Mouse (Mus musculus): ENCODE results near the gene Slc4a8. TPM values are rescaled to one million over a fixed set of nuclear protein-coding genes. Genes with fewer than 3 reads are reported as not detected.
A peak's percentile ranks its signal among the peaks of the same experiment; 100 is the strongest.

Slc4a8 gene
- total RNA-seq, 2 experiments from 2014 or later, result 4.4 to 6.9 TPM

DNA sequence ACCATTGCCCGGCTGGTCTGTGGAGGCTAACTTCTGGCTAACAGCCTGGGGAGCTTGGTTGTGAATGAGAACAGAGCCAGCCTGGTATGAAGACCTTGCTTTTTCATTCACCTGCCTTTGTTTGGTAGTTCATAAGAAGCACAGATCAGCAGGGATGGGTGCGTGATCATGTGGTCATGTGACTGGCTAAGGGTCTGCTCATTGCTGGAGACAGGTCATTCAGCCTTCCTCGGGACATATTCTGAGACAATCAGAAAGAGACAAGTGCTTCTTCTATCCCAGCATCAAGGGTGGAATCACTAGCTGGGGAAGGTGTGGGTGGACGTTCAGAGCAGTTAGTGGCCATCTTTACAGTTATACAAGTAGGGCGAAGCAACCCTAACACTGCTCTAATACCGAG, 22.1 kb upstream of the Slc4a8 start:
- intact Hi-C loops (cut with DNase I), result no loop called here
- no peak for DNase-seq

DNA sequence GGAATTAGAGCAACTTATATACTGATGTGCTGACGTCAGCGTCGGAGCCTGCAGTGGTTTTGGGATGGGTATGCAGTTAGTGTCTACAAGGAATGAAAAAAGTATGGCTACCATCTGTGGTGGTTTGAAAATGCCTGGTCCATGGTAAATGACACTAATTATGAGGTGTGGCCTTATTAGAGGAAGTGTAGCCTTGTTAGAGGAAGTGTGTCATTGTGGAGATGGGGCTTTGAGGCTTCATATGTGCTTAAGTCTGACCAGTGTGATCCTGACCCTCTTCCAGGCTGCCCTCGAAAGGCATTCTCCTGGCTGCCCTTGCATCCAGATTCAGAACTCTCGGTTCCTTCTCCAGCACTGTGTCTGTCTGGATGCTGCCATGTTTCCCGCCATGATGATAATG, 18.3 kb upstream of the Slc4a8 start:
- intact Hi-C loops (cut with DNase I), result no loop called here
- no peak for DNase-seq

DNA sequence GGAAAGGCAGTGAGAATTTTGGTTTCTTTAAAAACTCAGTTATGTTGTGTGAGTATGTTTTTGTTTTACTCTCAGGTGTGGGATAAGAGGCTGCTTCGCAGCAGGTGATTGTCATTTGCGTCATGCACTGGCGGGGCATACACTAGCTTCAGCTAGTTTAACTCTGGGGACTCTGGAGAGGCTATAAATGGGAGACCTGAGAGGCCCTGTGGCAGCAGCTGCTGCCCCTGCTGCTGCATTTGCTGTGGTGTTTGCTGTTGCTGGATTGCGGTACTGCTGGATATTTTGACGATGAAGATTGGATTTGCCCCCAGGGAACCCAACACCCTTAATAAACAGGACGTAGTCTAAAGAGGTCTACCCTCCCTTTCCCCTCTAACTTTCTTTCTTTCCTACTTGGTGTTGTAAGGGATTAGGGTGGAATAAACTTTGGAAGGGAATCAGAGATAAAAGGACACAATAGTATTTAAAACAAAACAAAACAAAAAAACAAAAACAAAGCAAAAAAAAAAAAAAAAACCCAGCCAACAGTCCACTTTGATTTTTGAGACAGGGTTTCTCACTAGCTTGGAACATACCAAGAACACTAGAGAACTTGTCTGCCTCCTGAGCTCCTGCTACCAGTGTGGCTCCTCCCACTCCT, 14.9 kb upstream of the Slc4a8 start:
- intact Hi-C loops (cut with DNase I), result no loop called here
- no peak for DNase-seq

DNA sequence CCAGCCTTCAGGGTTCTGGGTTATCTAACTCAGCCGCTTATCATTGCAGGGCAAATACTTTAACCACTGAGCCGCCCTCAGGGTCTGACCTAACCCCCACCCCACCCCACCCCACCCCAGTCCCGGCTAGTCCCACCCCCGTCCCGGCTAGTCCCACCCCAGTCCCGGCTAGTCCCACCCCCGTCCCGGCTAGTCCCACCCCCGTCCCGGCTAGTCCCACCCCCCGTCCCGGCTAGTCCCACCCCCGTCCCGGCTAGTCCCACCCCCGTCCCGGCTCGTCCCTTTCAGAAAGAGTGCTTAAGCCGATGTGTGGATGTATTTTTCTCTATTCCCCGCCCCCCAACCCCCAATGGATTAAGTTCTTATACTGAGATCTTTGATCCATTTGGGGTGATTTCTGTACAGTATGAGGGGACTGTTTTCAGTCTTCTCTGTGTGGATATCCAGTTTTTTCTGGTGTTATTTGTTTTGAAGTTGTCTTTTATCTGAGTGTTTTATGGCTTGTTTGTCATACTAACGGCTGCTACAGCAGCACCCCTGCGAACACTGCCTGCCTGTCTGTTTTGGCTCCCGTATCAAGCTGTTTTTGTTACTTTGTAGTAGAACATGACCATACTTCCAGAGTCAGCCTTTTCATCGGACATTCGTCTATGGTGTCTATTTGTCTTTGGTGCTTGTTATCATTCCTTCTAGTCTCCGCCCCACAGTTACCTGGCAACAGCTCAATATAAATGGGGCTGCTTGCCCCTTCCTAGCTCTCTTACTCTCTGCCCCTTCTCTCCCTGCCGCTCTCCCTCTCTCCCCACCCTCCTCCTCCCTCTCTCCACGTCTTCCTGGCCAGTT, 14.2 kb upstream of the Slc4a8 start:
- intact Hi-C loops (cut with DNase I), result no loop called here
- no peak for DNase-seq

DNA sequence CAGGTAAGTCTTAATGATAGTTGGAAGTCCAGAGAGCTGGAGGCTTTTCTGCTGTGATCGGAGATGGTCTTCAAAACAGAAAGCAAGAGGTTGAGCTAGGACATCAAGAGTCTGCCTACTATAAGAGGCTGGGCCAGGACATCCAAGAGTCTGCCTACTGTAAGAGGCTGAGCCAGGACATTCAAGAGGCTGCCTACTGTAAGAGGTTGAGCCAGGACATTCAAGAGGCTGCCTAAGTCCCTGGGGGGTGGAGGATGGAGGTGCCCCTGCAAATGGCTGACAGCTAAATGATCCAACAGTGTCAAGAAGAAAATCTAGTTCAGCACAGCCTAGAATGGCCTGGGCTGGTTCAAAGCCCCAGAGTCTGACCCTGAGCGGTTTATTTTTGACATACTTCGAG, 13.0 kb upstream of the Slc4a8 start:
- intact Hi-C loops (cut with DNase I), result loop anchor here (2.0 kb wide), 1 partner anchor 62 kb away; the partner anchor contains the start of gene Cela1
- no peak for DNase-seq

DNA sequence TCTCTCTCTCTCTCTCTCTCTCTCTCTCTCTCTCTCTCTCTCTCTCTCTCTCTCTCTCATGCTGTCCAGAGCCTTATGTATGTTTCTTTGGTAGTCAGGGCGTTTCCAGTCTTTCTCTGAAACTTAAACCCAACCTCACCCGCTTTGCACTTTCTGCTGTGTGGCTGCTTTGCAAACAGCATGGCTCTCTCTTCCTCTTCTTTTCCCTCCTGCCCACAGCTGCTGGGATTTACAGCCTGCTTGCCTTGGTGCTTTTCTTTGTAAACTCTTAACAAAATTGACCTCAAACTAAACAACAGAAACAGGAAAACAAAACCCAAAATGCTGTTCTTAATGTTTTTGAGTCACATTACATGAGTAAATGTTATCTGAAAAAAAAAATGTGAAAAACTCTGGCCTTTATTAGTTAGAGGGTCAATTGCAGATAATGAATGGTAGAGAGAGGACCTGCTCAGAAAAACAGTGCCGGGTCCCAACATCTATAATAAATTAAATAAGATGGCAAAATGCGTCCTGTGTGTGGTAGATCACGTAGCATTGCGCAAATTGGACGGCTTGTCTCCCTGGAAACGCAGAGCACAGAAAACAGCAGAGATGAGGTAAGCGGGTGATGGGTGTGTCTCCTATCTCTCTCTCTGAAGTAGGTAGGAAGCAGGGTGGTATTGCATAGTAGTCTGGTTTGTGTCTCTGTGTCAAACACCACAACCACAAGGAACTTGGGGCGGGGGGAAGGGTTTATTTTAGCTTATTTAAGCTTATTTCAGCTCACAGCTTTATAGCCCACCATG, 11.6 kb upstream of the Slc4a8 start:
- DNase-seq, result no peak
- intact Hi-C loops (cut with DNase I), result loop anchor here (2.0 to 10.0 kb wide), 2 partner anchors 63 to 365 kb away; partner anchors contain the start of genes Ankrd33 and Cela1

DNA sequence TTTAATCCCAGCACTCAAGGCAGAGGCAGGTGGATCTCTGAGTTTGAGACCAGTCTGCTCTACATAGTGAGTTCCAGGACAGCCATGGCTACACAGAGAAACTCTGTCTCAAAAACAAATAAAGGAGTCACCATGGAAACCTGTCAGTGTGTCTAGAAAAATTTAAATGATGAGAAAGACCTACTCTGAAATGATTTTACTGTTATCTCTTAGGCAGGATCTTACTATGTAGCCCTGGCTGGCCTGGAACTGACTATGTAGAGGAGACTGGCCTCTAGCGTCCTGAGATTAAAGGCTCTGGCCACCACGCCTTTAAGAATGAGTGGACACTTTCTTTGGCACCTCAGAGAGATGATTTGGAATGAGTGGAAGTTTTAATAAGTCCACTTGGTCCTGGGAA, 9.1 kb upstream of the Slc4a8 start:
- intact Hi-C loops (cut with DNase I), result loop anchor here (10.0 kb wide), 1 partner anchor 362 kb away; the partner anchor contains the start of gene Ankrd33
- no peak for DNase-seq

DNA sequence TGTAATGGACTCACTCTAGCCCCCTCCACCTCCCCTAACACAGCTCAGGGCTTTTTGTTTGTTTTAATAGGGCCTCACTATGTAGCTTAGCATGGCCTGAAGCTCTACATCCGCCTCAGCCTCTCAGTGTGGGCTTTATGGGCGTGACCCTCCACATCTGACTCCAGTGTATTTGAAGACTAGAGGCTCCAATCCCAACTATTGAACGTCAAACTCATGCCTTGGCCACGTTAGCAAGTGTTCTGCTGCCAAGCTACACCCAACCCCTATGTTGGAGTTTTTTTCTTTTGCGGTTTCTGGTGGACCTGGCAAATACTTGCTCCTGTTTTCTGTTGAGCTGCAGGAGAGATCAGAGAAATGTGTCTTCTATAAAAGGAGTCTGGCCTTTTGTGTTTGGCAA, 8.5 kb upstream of the Slc4a8 start:
- DNase-seq, result no peak
- intact Hi-C loops (cut with DNase I), result loop anchor here (10.0 kb wide), 1 partner anchor 362 kb away; the partner anchor contains the start of gene Ankrd33

DNA sequence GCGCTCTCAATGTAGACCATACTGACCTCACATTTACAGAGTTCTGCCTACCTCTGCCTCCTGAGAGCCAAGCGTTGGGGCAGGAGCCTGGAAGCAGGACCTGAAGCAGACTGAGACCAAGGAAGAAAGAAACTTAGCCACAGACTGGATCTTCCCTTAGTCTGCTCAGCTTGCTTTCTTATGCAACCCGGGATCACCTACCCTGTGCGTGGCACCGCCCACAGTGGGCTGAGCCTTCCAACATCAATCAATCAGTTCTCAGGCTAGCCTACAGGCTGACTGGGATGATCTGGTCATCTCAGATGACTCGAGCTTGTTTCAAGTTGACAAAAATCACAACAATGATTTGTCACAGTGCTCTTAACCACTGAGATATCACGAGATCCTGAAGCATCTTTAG, 7.5 kb upstream of the Slc4a8 start:
- intact Hi-C loops (cut with DNase I), result loop anchor here (10.0 kb wide), 1 partner anchor 361 kb away; the partner anchor contains the start of gene Ankrd33
- DNase-seq, result no peak

DNA sequence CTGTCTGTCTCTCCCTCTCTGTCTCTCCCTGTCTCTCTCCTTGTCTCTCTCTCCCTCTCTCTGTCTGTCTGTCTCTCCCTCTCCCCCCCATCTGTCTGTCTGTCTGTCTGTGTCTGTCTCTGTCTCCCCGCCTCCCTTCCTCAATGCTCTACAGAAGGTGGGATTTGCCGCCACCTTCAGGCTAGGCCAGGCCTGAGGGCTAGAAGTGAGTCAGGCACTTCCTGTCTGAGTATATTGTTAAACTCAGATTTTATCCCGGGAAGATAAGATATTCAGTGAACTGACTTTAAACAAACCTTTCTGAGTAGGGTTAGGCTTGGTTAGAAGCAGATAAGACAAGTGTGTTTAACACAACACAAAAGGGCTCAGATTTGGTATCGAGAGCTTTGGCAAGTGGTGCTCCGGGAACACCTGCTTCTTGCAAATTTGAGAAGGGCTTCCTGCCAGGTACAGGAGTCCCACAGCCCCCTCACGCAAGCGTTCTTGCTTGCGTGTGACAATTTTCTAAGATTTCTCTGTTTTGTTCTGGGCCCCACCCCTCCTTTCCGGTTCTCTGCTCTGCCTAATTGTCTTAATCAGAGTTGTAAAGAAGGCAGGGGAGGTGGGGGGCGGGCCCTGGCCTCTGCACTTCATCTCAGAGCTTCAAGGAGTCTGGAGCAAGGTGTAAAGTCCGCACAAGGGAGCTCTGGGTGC, 6.6 kb upstream of the Slc4a8 start:
- DNase-seq, result peak in 1 of 2 experiments; percentile 55
- intact Hi-C loops (cut with DNase I), result loop anchor here (5.0 to 10.0 kb wide), 2 partner anchors 242 to 360 kb away; partner anchors contain the start of gene Ankrd33

DNA sequence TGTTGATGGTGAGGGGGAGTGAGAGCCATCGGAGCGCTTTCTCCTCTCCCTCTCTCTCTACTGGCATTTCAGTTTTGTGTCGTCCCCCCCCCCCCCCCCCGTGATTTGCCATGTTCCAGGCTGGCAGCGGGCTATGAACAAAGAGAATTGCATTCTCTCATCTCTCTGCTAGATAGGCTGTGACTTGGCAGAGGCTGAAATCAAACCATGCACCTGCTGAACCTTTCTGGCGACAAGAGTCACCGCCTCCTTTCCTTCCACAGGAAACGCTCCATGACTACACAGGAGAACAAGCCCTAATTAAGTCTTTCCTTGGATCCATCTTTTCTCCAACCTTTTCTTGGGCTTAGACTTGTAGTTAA, 6.1 kb upstream of the Slc4a8 start:
- intact Hi-C loops (cut with DNase I), result loop anchor here (5.0 to 10.0 kb wide), 2 partner anchors 242 to 359 kb away; partner anchors contain the start of gene Ankrd33
- no peak for DNase-seq

DNA sequence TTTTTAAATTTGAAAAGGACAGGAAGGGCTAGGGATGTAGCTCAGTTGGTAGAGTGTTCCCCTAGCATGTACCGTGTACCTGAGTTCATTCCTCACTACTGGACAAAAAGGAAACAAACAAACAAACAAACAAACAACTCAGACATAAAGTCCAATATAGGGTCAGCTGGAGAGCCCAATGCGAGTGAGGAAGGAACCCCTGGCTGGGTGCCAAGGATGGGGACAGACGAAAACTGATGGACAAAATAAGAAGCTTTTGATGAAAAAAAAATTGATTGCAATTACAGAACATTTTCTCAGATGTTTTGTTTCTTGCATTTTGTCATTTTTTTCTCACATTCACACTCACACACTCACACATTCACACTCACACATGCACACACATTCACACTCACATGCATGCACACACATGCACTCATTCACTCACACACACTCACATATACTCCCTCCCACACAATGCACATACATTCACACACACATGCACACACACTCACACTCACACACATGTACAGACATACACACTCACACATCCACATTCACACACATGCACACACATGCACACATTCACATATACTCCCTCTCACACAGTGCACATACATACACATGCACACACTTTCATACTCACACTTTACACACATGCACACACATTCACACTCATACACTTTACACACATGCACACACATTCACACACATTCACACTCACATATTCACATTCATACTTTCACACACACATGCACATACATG, 5.5 kb upstream of the Slc4a8 start:
- intact Hi-C loops (cut with DNase I), result loop anchor here (5.0 to 10.0 kb wide), 2 partner anchors 241 to 359 kb away; partner anchors contain the start of gene Ankrd33
- no peak for DNase-seq

DNA sequence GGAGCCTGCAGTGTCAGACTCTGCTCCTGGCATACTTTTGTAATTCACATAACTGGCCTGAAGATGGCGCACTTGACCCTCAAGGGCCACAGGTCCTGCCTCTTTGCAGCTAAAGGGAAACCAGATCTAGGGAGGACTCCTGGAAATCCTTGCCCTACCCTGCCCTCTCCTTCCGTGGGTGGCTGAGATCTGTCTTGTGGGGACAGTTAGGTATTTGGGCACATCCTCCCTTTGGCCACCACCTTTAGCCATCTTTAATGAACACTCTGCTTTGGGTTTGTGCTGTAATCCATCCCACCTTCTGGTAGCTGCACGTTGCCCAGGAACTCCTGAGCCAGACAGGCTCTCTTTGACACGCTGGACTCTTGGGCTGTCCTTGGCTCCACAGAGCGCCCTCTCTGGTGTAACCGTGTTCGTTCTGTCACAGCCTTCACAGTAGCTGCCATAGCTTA, 4.0 kb upstream of the Slc4a8 start:
- intact Hi-C loops (cut with DNase I), result loop anchor here (1.0 to 10.0 kb wide), 3 partner anchors 82 to 357 kb away; partner anchors contain the start of gene Ankrd33
- DNase-seq, result peak; percentile 63 to 78

DNA sequence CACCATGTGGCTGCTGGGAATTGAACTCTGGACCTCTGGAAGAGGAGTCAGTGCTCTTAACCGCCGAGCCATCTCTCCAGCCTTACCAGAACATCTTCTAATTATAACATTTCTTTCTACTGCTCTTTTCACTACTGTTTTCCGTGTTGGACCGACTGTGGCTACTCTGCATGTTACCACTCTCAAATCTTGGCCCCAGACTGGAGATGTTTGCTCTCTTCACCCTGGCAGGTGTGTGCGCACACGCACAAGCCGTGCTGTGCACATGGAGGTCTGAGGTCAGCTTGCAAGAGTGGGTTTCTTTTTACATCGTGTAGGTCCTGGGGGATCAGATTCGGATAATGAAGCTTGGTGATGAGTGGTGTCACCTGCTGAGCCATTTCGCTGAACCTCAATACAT, 2.3 kb upstream of the Slc4a8 start:
- no peak for DNase-seq
- intact Hi-C loops (cut with DNase I), result loop anchor here (5.0 to 10.0 kb wide), 2 partner anchors 238 to 356 kb away; partner anchors contain the start of gene Ankrd33

DNA sequence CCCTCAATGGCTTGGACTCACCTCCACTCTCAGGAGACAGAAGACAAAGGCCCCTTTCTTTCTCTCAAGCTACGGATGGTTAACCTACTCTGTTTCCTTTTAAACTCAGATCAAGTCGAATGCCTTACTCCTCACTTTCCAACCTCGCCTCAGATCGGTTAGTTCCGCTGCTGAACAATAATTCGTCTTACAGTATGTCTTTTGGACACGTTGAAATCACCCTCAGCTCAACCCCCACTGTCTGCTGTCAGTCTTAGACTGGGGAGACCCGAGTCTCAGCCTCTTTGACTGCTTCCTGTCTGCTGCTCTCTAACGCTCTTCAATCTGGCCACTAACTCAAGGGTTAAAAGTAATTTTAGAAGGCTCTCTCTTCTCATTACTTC, 520 bp upstream of the Slc4a8 start:
- no peak for DNase-seq
- intact Hi-C loops (cut with DNase I), result loop anchor here (5.0 kb wide), 1 partner anchor 281 kb away; no protein-coding TSS in a partner anchor

DNA sequence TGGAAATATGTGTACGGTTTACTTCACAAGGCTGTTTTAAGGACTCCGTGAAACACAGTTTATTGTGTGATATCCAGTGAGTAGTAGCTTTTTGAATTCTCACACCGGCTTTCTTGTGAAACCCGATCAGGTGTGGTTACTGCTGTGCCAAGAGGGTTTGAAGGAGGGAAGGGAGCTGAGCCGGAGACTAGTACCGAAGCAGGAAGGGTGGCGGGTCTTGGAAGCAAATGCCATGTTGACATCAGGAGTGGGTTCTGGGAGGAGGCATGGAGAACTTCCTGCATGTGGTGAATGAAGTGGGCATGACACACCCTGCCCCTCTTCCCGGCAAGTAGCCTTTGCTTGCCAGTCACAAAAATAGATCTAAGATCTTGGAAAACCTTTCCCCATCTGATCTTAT, 1.1 kb downstream of the Slc4a8 start:
- intact Hi-C loops (cut with DNase I), result loop anchor here (5.0 kb wide), 1 partner anchor 280 kb away; no protein-coding TSS in a partner anchor
- no peak for DNase-seq

DNA sequence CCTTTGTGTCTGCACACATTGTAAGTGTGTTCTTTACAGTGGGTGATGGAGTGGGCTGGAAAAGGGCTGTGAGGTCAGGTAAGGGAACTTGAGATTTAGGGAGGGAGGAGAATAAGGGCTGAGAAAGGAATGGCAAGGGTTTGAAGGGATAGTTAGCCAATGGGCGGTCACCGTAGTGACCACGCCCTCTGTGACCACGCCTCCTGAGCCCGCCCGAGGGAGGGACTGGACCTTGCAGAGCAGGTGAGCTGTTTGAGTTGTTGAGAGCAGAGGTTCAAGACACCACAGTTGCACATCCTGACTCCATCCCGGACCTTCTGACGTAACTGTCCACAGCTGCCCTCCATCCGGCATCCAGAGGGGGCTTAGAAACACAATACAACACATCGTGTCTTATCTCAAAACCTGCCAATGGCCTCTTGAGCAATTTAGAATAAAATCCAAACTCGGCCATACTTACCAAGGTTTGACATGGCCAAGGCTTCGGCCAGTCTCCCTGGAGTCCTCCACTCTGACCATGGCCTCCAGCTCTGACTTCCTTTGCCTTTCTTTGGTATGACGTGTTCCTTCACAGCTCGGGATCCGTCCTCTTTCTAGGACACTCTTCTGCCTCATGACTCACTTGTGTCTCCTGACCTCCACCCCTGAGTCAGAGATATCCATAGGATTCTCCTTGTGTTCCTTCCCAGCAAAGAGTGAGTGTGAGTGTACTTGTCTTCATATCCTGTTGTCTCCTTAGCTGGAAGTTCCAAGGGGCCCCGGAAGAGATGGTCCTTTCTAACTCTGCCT, 2.8 kb downstream of the Slc4a8 start:
- intact Hi-C loops (cut with DNase I), result loop anchor here (5.0 kb wide), 1 partner anchor 278 kb away; no protein-coding TSS in a partner anchor
- no peak for DNase-seq

DNA sequence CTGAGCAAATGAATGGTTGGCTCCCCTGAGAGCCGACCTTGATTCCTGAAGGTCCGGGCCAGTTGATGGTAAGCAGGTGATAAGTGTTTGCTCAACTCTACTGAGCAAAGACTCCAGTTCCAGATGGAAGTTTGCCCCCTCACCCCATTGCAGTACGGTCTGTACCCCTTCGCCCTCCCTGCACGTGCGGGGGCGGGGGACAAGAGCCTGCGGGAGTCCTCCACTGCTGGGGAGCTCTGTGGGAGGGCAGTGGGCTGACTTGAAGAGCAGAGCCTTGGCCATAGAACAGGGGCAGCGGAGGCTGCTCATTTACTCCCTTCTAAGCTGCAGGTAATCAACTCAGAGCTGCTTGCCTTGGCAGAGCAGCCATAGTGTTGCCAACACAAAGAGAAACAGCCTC, 5.3 kb downstream of the Slc4a8 start:
- intact Hi-C loops (cut with DNase I), result no loop called here
- DNase-seq, result no peak
